Mouse (Mus musculus) hindbrain, embryonic 14.5 days (tissue): ENCODE results near the gene 6430550D23Rik. TPM values are rescaled to one million over a fixed set of nuclear protein-coding genes. Genes with fewer than 3 reads are reported as not detected.
"Not testable (repeated sequence)": the region's sequence is repeated elsewhere in the genome, so short reads cannot be mapped to it uniquely, and the experiment has no call there.

Experiments used
- ATAC-seq: fragments of 200-750 bp; cut with Nextera tagmentation; 2 replicates; pipeline ENCODE4 v1.8.0; 2017; ENCODE audit warnings: moderate number of reproducible peaks, mild to moderate bottlenecking, moderate TSS enrichment, moderate library complexity; ENCODE audit not compliant: low FRiP score
- DNase-seq: peaks from one replicate; pipeline ENCODE4 v3.0.0-alpha.2; 2015; ENCODE audit warnings: low spot score
- H3K27ac ChIP-seq: fragments of 300-500 bp; sonication (generic); 2 replicates; pipeline ENCODE4 v1.5.1; 2014; ENCODE audit warnings: mild to moderate bottlenecking, moderate library complexity
- H3K27me3 ChIP-seq: fragments of 300-500 bp; sonication (generic); 2 replicates; pipeline ENCODE4 v1.6.1; 2014; ENCODE audit warnings: mild to moderate bottlenecking, low read length, mixed read lengths; ENCODE audit not compliant: control insufficient read depth, insufficient read depth
- H3K36me3 ChIP-seq: fragments of 300-500 bp; sonication (generic); replicated peaks from 2 replicates; pipeline ENCODE4 v1.6.1; 2014; ENCODE audit not compliant: control insufficient read depth, insufficient read depth
- H3K4me1 ChIP-seq: fragments of 300-500 bp; sonication (generic); replicated peaks from 2 replicates; pipeline ENCODE4 v1.6.1; 2014; ENCODE audit warnings: antibody characterized with exemption, low read length, mixed read lengths; ENCODE audit not compliant: control insufficient read depth, insufficient read depth
- H3K4me2 ChIP-seq: fragments of 300-500 bp; sonication (generic); replicated peaks from 2 replicates; pipeline ENCODE4 v1.6.1; 2014; ENCODE audit warnings: mild to moderate bottlenecking, moderate library complexity
- H3K4me3 ChIP-seq: fragments of 300-500 bp; sonication (generic); replicated peaks from 2 replicates; pipeline ENCODE4 v1.5.1; 2014; ENCODE audit warnings: mild to moderate bottlenecking, low read length
- H3K9ac ChIP-seq: fragments of 300-500 bp; sonication (generic); 2 replicates; pipeline ENCODE4 v1.6.1; 2014
- H3K9me3 ChIP-seq: fragments of 300-500 bp; sonication (generic); 2 replicates; pipeline ENCODE4 v1.6.1; 2016; ENCODE audit warnings: low read length; ENCODE audit not compliant: control insufficient read depth
- WGBS: fragments of 180-500 bp; shearing (Covaris S2); extraction: QIAGEN DNeasy Blood & Tissue Kit; methylation state at CpG from one replicate; pipeline ENCODE4 v1.1.7; 2014; 5-methylcytosine and 5-hydroxymethylcytosine counted together
- polyA plus RNA-seq: library from polyadenylated mRNA; unstranded; fragments of >200 nt; fragmentation: Nextera tagmentation; extraction: Ambion mirVana; gene quantifications from 2 replicates; pipeline ENCODE4 v1.2.1, GENCODE M21; 2014

Gene 6430550D23Rik
- polyA plus RNA-seq, 1 experiment from 2014 or later, result 2.8 TPM

- peaks cover 15% of the 10 kb centered on the region for H3K4me1 ChIP-seq
- DNase-seq, result no peak
- peak overlapping the region; percentile 88 for H3K4me2 ChIP-seq
- H3K27me3 ChIP-seq, result no peaks in the 10 kb centered on the region
- no peak for ATAC-seq
- H3K36me3 ChIP-seq, result 0 out of 2 replicates have a peak, but pooled peaks cover 7% of the 10 kb centered on the region
- no peaks in the 10 kb centered on the region for H3K9me3 ChIP-seq
- no peak overlapping the region for H3K9ac ChIP-seq
- H3K4me3 ChIP-seq, result peak overlapping the region; percentile 68
- H3K27ac ChIP-seq, result no peak overlapping the region
- 76% methylated on average over 7 of the region's 7 CpGs for WGBS
Measured at GRCm38 (mm10) chr2:155928711-155929345, 78.9 kb downstream of the 6430550D23Rik start.

DNA sequence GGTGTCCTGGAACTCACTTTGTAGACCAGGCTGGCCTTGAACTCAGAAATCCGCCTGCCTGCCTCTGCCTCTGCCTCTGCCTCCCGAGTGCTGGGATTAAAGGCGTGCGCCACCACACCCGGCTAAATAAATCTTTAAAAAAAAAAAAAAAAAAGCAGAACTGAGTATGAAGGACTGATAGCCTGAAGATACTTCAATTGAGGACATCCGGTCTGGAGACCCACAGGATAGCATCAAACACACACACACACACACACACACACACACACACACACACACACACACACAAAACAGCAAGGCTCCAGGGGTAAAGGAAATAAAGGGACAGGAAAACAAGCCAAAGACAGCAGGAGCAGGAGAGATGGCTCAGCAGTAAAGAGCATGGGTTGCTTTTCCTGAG is 82.6 kb downstream of the 6430550D23Rik start:
- ATAC-seq, H3K4me2 ChIP-seq, H3K9ac ChIP-seq, DNase-seq, H3K27me3 ChIP-seq, H3K9me3 ChIP-seq, H3K4me3 ChIP-seq, H3K27ac ChIP-seq: not testable (repeated sequence)
- Histone ChIP-seq H3K4me1 (peaks cover 10% of the 10 kb centered on the region), H3K36me3 (0 out of 2 replicates have a peak, but pooled peaks cover 15% of the 10 kb centered on the region)
- 95% methylated on average over 6 of the region's 6 CpGs for WGBS

Other genes with a start within 250 kb of the 6430550D23Rik start
- 17.9 and 20.7 TPM in 2 replicates for gene Mmp24, start 232.6 kb downstream of the 6430550D23Rik start, polyA plus RNA-seq
- 27.6 and 28.1 TPM in 2 replicates for gene BC029722, start 188.6 kb downstream of the 6430550D23Rik start, polyA plus RNA-seq
- 132 and 134 TPM in 2 replicates for gene Eif6, start 181.1 kb downstream of the 6430550D23Rik start, polyA plus RNA-seq
- 0.31 TPM in 2 replicates for gene Fam83c, start 173.1 kb downstream of the 6430550D23Rik start, polyA plus RNA-seq
- gene Uqcc1, start 77.7 kb downstream of the 6430550D23Rik start, polyA plus RNA-seq, result 72.7 TPM in 2 replicates
- not detected in 2 replicates for gene Gm15557, start 67.2 kb downstream of the 6430550D23Rik start, polyA plus RNA-seq
- 2.3 and 3.1 TPM in 2 replicates for gene Gdf5, start 62.6 kb downstream of the 6430550D23Rik start, polyA plus RNA-seq
- gene Cep250, start 51.5 kb downstream of the 6430550D23Rik start, polyA plus RNA-seq, result 11.9 and 14.2 TPM in 2 replicates
- 459 and 462 TPM in 2 replicates for gene Ergic3, start 68 bp upstream of the 6430550D23Rik start, polyA plus RNA-seq
- not detected in 2 replicates for gene Fer1l4, start 45.0 kb upstream of the 6430550D23Rik start, polyA plus RNA-seq
- 6.3 and 7.9 TPM in 2 replicates for gene Spag4, start 57.2 kb upstream of the 6430550D23Rik start, polyA plus RNA-seq
- 22.4 and 24.7 TPM in 2 replicates for gene Cpne1, start 104.0 kb upstream of the 6430550D23Rik start, polyA plus RNA-seq
- 24.4 and 27.0 TPM in 2 replicates for gene Rbm12, start 104.0 kb upstream of the 6430550D23Rik start, polyA plus RNA-seq
- gene Gm28036, start 119.1 kb upstream of the 6430550D23Rik start, polyA plus RNA-seq, result 12.3 and 14.2 TPM in 2 replicates
- 446 and 540 TPM in 2 replicates for gene Romo1, start 136.1 kb upstream of the 6430550D23Rik start, polyA plus RNA-seq
- 29.3 and 31.3 TPM in 2 replicates for gene Nfs1, start 136.2 kb upstream of the 6430550D23Rik start, polyA plus RNA-seq
- 396 and 461 TPM in 2 replicates for gene Rbm39, start 172.3 kb upstream of the 6430550D23Rik start, polyA plus RNA-seq
- 107 and 117 TPM in 2 replicates for gene Phf20, start 188.5 kb upstream of the 6430550D23Rik start, polyA plus RNA-seq